Mouse (Mus musculus) neural tube, embryonic 14.5 days (tissue): ENCODE data around the gene Eml3. TPM values are rescaled to one million over a fixed set of nuclear protein-coding genes. Genes with fewer than 3 reads are reported as not detected.

Experiments used
- ATAC-seq: fragments of 200-750 bp; cut with Nextera tagmentation; 2 replicates; pipeline ENCODE4 v1.8.0; 2017; ENCODE audit warnings: low read depth, mild to moderate bottlenecking, moderate TSS enrichment, moderate library complexity
- H3K27ac ChIP-seq: fragments of 300-500 bp; sonication (generic); 2 replicates; pipeline ENCODE4 v1.5.1; 2014; ENCODE audit warnings: low read depth, mild to moderate bottlenecking, control low read depth, low read length, moderate library complexity, mixed read lengths
- H3K27me3 ChIP-seq: fragments of 300-500 bp; sonication (generic); 2 replicates; pipeline ENCODE4 v1.6.1; 2014; ENCODE audit warnings: low read length; ENCODE audit not compliant: control insufficient read depth, insufficient read depth
- H3K36me3 ChIP-seq: fragments of 300-500 bp; sonication (generic); 2 replicates; pipeline ENCODE4 v1.6.1; 2014; ENCODE audit warnings: low read length, mixed read lengths; ENCODE audit not compliant: control insufficient read depth, insufficient read depth
- H3K4me1 ChIP-seq: fragments of 300-500 bp; sonication (generic); 2 replicates; pipeline ENCODE4 v1.6.1; 2014; ENCODE audit warnings: low read length; ENCODE audit not compliant: control insufficient read depth, insufficient read depth
- H3K4me2 ChIP-seq: fragments of 300-500 bp; sonication (generic); 2 replicates; pipeline ENCODE4 v1.6.1; 2014; ENCODE audit warnings: mild to moderate bottlenecking, low read depth, low read length, control low read depth
- H3K4me3 ChIP-seq: fragments of 300-500 bp; sonication (generic); 2 replicates; pipeline ENCODE4 v1.5.1; 2014; ENCODE audit warnings: low read depth, low read length, control low read depth, mixed read lengths
- H3K9ac ChIP-seq: fragments of 300-500 bp; sonication (generic); replicated peaks from 2 replicates; pipeline ENCODE4 v1.6.1; 2014; ENCODE audit warnings: low read depth, mild to moderate bottlenecking, control low read depth, low read length, mixed read lengths
- H3K9me3 ChIP-seq: fragments of 300-500 bp; sonication (generic); 2 replicates; pipeline ENCODE4 v1.6.1; 2016; ENCODE audit warnings: low read length; ENCODE audit not compliant: control insufficient read depth
- WGBS: fragments of 180-500 bp; shearing (Covaris S2); extraction: QIAGEN DNeasy Blood & Tissue Kit; methylation state at CpG from one replicate; pipeline ENCODE4 v1.1.7; 2014; 5-methylcytosine and 5-hydroxymethylcytosine counted together
- polyA plus RNA-seq: library from polyadenylated mRNA; unstranded; fragments of >200 nt; fragmentation: Nextera tagmentation; extraction: Ambion mirVana; gene quantifications from 2 replicates; pipeline ENCODE4 v1.2.1, GENCODE M21; 2014

The Eml3 gene
- polyA plus RNA-seq, 1 experiment from 2014 or later = 6.2 TPM

DNA sequence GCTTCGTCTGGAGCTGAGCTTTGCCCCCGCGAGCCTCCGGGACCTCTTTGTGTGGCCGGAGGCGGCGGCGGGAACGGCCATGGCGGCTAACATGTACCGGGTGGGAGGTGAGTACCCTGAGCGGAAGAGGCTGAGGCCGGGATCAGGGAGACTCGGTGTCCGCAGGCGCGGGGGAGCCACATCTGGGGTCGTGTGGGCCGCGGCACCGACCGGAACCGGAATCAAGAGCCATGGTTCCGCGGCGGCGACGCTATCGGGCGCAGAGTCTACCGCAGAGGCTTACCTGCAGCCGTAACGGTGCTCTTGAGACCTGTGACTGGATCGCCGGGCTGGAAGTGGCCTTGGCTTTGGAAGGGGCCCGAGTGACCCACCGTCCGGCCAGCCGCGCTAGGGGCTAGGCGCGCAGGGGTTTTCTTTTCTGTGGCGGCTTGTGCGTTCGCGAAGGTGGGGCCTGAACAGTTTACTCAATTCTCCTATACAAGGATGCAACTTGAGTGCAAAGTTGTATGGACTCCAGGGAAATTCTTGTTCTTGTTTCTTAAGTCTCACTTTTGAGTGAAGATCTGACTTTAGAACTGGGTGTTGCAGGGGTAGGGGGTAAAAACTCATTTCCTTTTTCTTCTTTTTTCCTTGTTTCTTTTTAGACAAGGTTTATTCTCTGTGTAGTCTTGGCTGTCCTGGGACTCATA is 13.1 kb downstream of the Eml3 start:
- no peaks in the 10 kb centered on the region for H3K9me3 ChIP-seq

DNA sequence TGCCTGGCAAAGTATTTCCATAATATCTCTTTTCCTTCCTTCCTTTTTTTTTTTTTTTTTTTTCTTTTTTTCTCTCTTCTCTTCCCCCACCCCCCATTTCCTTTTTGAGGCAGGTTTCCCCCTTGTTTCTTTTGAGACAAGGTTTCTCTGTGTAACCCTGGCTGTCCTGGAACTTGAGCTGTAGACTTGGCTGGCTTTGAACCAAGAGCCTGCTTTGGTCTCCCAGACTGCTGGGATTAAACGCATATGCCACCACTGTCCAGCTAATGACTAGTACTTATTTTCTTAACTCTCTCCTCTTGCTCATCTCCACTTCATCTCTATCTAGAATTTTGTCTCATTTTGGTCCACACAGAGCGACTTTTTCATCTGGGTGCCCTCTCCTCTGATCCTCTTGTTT is 13.7 kb downstream of the Eml3 start:
- no peak for ATAC-seq
- H3K27me3 ChIP-seq = no peaks in the 10 kb centered on the region
- H3K4me1 ChIP-seq = peaks cover 20% of the 10 kb centered on the region
- H3K9ac ChIP-seq = peak overlapping the region; percentile 95; the same call in 1 of the 2 replicates
- H3K4me2 ChIP-seq = peak overlapping the region; percentile 65
- no peak overlapping the region for H3K27ac ChIP-seq
- peaks cover 30% of the 10 kb centered on the region for H3K36me3 ChIP-seq
- H3K4me3 ChIP-seq = peak overlapping the region; percentile 95
- 78% methylated on average over 2 of the region's 2 CpGs for WGBS
- no peaks in the 10 kb centered on the region for H3K9me3 ChIP-seq

More for the DNA sequence above, 13.1 kb downstream of the Eml3 start:
- no peaks in the 10 kb centered on the region for H3K27me3 ChIP-seq
- peaks cover 20% of the 10 kb centered on the region for H3K4me1 ChIP-seq
- H3K9ac ChIP-seq = peak overlapping the region; percentile 95
- peak overlapping the region; percentile 96 for H3K27ac ChIP-seq
- H3K4me3 ChIP-seq = peak overlapping the region; percentile 95
- peak overlapping the region; percentile 65 for H3K4me2 ChIP-seq
- ATAC-seq = peak; percentile 73
- 0% methylated on average over 46 of the region's 46 CpGs for WGBS
- peaks cover 24% of the 10 kb centered on the region for H3K36me3 ChIP-seq

DNA sequence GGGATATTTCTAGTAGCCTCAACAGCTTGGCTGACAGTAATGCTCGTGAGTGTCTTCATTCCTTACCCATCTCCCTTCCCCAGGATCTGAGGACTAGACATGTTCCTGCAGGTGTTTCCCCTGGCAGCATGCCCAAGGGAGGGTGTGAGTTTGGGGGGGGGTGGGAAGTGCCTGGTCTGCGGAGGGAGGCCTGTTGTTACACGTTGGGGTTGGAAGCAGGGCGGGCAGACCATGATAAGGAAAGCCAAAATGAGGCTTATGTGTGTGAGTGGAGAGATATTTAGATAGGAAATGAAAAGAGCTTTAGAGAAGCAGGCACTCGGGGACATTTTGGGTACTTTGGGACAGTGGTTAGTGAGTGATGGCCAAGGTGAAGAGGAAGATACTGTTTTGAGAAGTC is 14.7 kb downstream of the Eml3 start:
- H3K4me1 ChIP-seq = peaks cover 20% of the 10 kb centered on the region
- peak overlapping the region; percentile 2; the same call in 1 of the 2 replicates for H3K4me2 ChIP-seq
- H3K4me3 ChIP-seq = no peak overlapping the region
- H3K9me3 ChIP-seq = no peaks in the 10 kb centered on the region
- 62% methylated on average over 5 of the region's 5 CpGs for WGBS
- H3K27ac ChIP-seq = no peak overlapping the region
- H3K27me3 ChIP-seq = no peaks in the 10 kb centered on the region
- H3K36me3 ChIP-seq = peaks cover 40% of the 10 kb centered on the region
- H3K9ac ChIP-seq = no peak overlapping the region
- no peak for ATAC-seq

DNA sequence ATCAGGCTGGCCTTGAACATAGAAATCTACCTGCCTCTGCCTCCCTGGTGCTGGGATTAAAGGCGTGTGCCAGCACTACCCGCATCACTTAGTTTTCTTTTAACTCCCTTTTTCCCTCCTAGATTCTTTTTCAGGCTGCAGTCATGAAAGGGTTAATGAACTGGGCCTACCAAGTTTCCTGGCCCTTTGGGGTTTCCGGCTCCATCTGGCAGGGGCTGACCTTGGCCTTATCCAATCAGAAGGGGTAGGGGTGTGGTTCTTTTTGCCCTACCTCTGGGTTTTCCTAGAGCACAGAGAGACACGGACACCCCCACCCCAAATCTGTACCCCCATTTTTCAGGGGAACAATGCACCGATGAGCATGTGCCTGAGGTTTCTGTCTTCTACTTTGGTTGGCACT is 15.4 kb downstream of the Eml3 start:
- Histone ChIP-seq H3K4me2 (peak overlapping the region; percentile 24), H3K4me3 (no peak overlapping the region; the same call in 1 of the 2 replicates), H3K4me1 (peaks cover 20% of the 10 kb centered on the region), H3K9ac (no peak overlapping the region; the same call in 1 of the 2 replicates), H3K9me3 (no peaks in the 10 kb centered on the region), H3K36me3 (peaks cover 43% of the 10 kb centered on the region), H3K27ac (no peak overlapping the region), H3K27me3 (no peaks in the 10 kb centered on the region)
- WGBS = 33% methylated on average over 5 of the region's 5 CpGs
- ATAC-seq = no peak

DNA sequence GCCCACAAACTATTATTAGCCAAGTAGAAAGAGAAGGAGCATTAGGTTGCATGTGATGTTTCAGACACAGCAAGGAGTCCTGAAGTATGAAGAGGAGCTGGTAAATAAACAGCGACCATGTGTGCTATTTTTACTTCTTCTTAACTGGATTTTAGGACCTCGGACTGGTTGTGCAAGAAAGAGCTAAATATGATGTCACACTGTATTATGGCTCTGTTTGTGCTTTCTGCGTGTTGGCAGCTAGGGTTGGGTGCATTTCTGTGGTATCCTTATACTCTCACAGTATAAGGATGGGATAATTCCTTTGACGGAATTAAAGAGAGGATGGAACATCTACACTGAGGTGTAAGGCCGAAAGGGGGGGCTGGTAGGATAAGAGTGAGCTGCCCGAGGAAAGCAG is 15.9 kb downstream of the Eml3 start:
- ATAC-seq = no peak

DNA sequence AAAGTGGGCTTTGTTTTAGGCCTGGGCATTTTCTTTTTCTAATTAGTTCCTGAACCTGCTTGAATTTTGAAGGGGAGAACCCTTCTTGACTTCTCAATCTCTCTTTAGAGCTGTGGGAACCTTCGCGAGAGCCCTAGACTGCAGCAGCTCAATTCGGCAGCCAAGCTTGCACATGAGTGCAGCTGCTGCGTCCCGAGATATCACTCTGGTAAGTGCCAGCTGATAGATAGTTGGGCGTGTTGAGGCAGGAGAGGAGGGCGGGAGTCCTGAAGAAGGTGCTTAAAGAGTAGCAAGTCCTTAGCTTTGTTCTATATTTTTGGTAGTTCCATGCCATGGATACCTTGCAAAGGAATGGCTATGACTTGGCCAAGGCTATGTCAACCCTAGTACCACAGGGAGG is 17.6 kb downstream of the Eml3 start:
- ATAC-seq = no peak
- Histone ChIP-seq H3K4me1 (peaks cover 14% of the 10 kb centered on the region; the same call in 1 of the 2 replicates), H3K36me3 (peaks cover 63% of the 10 kb centered on the region), H3K27me3 (no peaks in the 10 kb centered on the region), H3K9ac (no peak overlapping the region), H3K4me2 (no peak overlapping the region), H3K4me3 (no peak overlapping the region), H3K27ac (no peak overlapping the region), H3K9me3 (no peaks in the 10 kb centered on the region)
- WGBS = 94% methylated on average over 7 of the region's 7 CpGs

More for the DNA sequence above, 15.9 kb downstream of the Eml3 start:
- no peak overlapping the region for H3K27ac ChIP-seq
- no peaks in the 10 kb centered on the region for H3K27me3 ChIP-seq
- H3K36me3 ChIP-seq = peaks cover 46% of the 10 kb centered on the region
- H3K9ac ChIP-seq = no peak overlapping the region; the same call in 1 of the 2 replicates
- no peaks in the 10 kb centered on the region for H3K9me3 ChIP-seq
- no peak overlapping the region; the same call in 1 of the 2 replicates for H3K4me3 ChIP-seq
- WGBS = 91% methylated on average over 6 of the region's 6 CpGs
- peaks cover 20% of the 10 kb centered on the region for H3K4me1 ChIP-seq
- peak overlapping the region; percentile 24; the same call in 1 of the 2 replicates for H3K4me2 ChIP-seq

DNA sequence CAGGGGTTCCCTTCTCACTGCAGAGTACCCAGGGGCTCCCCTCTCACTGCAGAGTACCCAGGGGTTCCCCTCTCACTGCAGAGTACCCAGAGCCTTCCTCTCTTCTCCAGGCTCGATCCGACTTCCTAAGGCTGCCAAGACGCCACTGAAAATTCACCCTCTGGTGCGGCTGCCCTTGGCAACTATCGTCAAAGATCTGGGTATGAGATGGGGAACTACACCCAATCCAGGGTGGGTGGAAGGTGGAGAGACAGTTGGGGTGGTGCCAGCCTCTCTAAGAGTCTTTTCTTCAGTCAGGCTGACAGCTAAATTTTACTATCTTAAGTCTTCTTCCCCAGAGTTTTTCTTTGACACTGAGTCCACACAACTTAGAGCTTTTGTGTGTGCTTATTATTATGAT is 20.8 kb downstream of the Eml3 start:
- no peak overlapping the region for H3K4me3 ChIP-seq
- peaks cover 18% of the 10 kb centered on the region for H3K4me1 ChIP-seq
- ATAC-seq = no peak
- H3K9ac ChIP-seq = no peak overlapping the region
- no peaks in the 10 kb centered on the region for H3K27me3 ChIP-seq
- peaks cover 60% of the 10 kb centered on the region for H3K36me3 ChIP-seq
- H3K9me3 ChIP-seq = no peaks in the 10 kb centered on the region
- H3K4me2 ChIP-seq = no peak overlapping the region
- WGBS = 92% methylated on average over 5 of the region's 5 CpGs
- H3K27ac ChIP-seq = no peak overlapping the region

DNA sequence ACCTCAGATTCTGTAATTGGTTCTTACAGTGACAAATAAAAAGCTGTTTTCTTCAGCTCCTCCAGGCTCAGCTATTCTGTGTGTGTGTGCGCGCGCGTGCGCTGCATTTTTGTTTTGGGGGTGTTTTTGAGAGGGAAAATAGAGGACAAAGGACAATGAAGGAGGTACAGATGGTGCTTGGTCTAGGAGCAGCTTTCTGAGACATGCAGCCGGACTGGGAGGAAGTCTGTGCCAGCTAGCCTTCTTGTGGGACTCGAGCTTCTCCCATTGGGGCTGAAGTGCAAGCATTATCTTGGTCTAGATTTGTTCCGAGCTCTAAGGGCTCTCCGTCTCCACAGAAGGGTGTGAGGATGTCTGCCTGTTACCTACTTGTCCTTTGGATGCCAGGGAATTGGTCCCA is 22.9 kb downstream of the Eml3 start:
- ATAC-seq = no peak
- Histone ChIP-seq H3K9ac (peak overlapping the region; percentile 46; the same call in 1 of the 2 replicates), H3K9me3 (no peaks in the 10 kb centered on the region), H3K4me2 (no peak overlapping the region), H3K27me3 (no peaks in the 10 kb centered on the region), H3K4me1 (peaks cover 18% of the 10 kb centered on the region), H3K36me3 (peaks cover 41% of the 10 kb centered on the region), H3K4me3 (no peak overlapping the region), H3K27ac (peak overlapping the region; percentile 86)
- WGBS = 87% methylated on average over 9 of the region's 9 CpGs
